In the genomic region with DNA sequence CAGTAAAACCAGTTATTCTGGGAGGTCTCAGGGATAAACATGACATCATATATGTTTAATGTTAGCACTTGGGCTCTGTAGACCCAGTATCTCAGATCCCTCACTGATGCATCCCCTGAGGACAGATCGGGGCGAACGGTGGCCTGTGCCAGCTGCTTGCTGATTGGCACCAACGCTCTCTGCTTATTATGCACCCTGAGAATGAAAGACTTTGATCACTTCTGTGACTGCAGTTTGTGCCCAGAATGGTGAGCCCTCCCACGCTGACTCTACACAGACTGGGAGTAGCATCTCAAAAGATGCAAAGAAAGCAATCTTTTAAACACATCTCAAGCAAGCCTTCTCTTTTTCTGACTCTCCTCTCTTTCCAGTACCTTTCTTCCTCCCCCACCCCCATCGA, we compare ENCODE assay signal across 24 mouse cellular contexts.
DNase-seq lines count a peak whose midpoint lies in the region; ATAC-seq and TF ChIP-seq lines count a peak whose summit lies in the region.
"Had no signal": no experiment of that assay in that cellular context is flagged by ENCODE, and none has a peak within 500 bp of the region (broad histone marks: within the 10 kb centered on the region; RNA-seq: fewer than 3 reads in every experiment).

No protein-coding gene starts in this region.

- TF ChIP-seq CTCF in midbrain, postnatal 0 days (IDR thresholded peaks at IDR 0.05), result no peak
- TF ChIP-seq CTCF in brain, embryonic 14.5 days (IDR thresholded peaks at IDR 0.05; ENCODE audit: borderline replicate concordance, extremely low read depth, insufficient read depth, insufficient read length), result no peak

- ATAC-seq in forebrain, embryonic 15.5 days (replicated peaks), result peak; percentile 53
- no peak for ATAC-seq in forebrain, embryonic 12.5 days (ENCODE audit: low FRiP score)
- ATAC-seq in midbrain, embryonic 13.5 days, result 0 out of 2 replicates have a peak, but pooled peaks have one; percentile 27
- no peak for ATAC-seq in midbrain, postnatal 0 days (ENCODE audit: low FRiP score)
- ATAC-seq in hindbrain, embryonic 16.5 days, result no peak; the same call in 1 of the 2 replicates
- ATAC-seq: lung, postnatal 0 days had no signal

- H3K4me2 ChIP-seq in forebrain, embryonic 15.5 days (replicated peaks), result peak overlapping the region; percentile 15; the same call in 1 of the 2 replicates
- no peak overlapping the region for H3K4me2 ChIP-seq in forebrain, embryonic 12.5 days
- no peak overlapping the region for H3K4me2 ChIP-seq in midbrain, embryonic 13.5 days (replicated peaks)
- no peak overlapping the region for H3K4me2 ChIP-seq in midbrain, postnatal 0 days (ENCODE audit: low read depth, low read length, poor library complexity, severe bottlenecking)
- no peak overlapping the region for H3K4me2 ChIP-seq in hindbrain, embryonic 16.5 days (ENCODE audit: low read length)
- H3K4me2 ChIP-seq: heart, embryonic 15.5 days; hindbrain, embryonic 13.5 days; limb, embryonic 15.5 days; liver, embryonic 15.5 days; neural tube, embryonic 15.5 days had no signal

- no peaks in the 10 kb centered on the region for H3K36me3 ChIP-seq in forebrain, embryonic 15.5 days
- H3K36me3 ChIP-seq in forebrain, embryonic 12.5 days (replicated peaks), result no peaks in the 10 kb centered on the region
- no peaks in the 10 kb centered on the region for H3K36me3 ChIP-seq in midbrain, embryonic 13.5 days
- no peaks in the 10 kb centered on the region for H3K36me3 ChIP-seq in midbrain, postnatal 0 days (ENCODE audit: insufficient read depth, low read length)
- H3K36me3 ChIP-seq in hindbrain, embryonic 16.5 days (ENCODE audit: control insufficient read depth, insufficient read depth, low read length), result no peaks in the 10 kb centered on the region
- H3K36me3 ChIP-seq: heart, embryonic 15.5 days; hindbrain, embryonic 13.5 days; limb, embryonic 15.5 days; liver, embryonic 15.5 days; midbrain, embryonic 10.5 days; neural tube, embryonic 15.5 days had no signal

- H3K4me3 ChIP-seq in forebrain, embryonic 15.5 days, result no peak overlapping the region
- H3K4me3 ChIP-seq in forebrain, embryonic 12.5 days (replicated peaks), result no peak overlapping the region
- H3K4me3 ChIP-seq in midbrain, embryonic 13.5 days (replicated peaks), result no peak overlapping the region
- no peak overlapping the region for H3K4me3 ChIP-seq in midbrain, postnatal 0 days (ENCODE audit: low read depth, low read length)
- no peak overlapping the region for H3K4me3 ChIP-seq in hindbrain, embryonic 16.5 days (ENCODE audit: low read length)
- H3K4me3 ChIP-seq: heart, embryonic 15.5 days; hindbrain, embryonic 13.5 days; limb, embryonic 15.5 days; liver, embryonic 15.5 days; midbrain, embryonic 10.5 days; neural tube, embryonic 15.5 days had no signal

- DNase-seq in midbrain, postnatal 0 days (ENCODE audit: low spot score), result no peak
- peak; percentile 65 for DNase-seq in CD4-positive helper T cell, adult 2 months (ENCODE audit: low read depth, low spot score)
- peak; percentile 82 for DNase-seq in brain, embryonic 14.5 days (ENCODE audit: low read depth)
- no peak for DNase-seq in cerebellum, adult 11-12 months
- DNase-seq: adrenal gland, postnatal 10 days; B cell, adult 2 months; cerebellum, adult 9-11 months; gastrocnemius, postnatal 36 days; heart, postnatal 36 days; kidney, adult 2 months; kidney, postnatal 14 days; left cerebral cortex, postnatal 4 days; thymus, postnatal 14 days had no signal

- H3K27ac ChIP-seq in forebrain, embryonic 15.5 days (replicated peaks), result peak overlapping the region; percentile 52
- H3K27ac ChIP-seq in forebrain, embryonic 12.5 days, result no peak overlapping the region
- no peak overlapping the region for H3K27ac ChIP-seq in midbrain, embryonic 13.5 days
- no peak overlapping the region for H3K27ac ChIP-seq in midbrain, postnatal 0 days (ENCODE audit: low read depth, low read length)
- H3K27ac ChIP-seq in hindbrain, embryonic 16.5 days (ENCODE audit: low read depth, low read length), result no peak overlapping the region
- H3K27ac ChIP-seq: heart, embryonic 15.5 days; hindbrain, embryonic 13.5 days; limb, embryonic 15.5 days; liver, embryonic 15.5 days; midbrain, embryonic 10.5 days; neural tube, embryonic 15.5 days had no signal

- H3K9ac ChIP-seq in forebrain, embryonic 15.5 days (replicated peaks), result no peak overlapping the region
- H3K9ac ChIP-seq in forebrain, embryonic 12.5 days, result no peak overlapping the region
- no peak overlapping the region for H3K9ac ChIP-seq in midbrain, embryonic 13.5 days (replicated peaks)
- no peak overlapping the region for H3K9ac ChIP-seq in midbrain, postnatal 0 days (replicated peaks; ENCODE audit: low read length, poor library complexity, severe bottlenecking)
- H3K9ac ChIP-seq in hindbrain, embryonic 16.5 days (ENCODE audit: low read depth, low read length), result no peak overlapping the region
- H3K9ac ChIP-seq: heart, embryonic 15.5 days; hindbrain, embryonic 13.5 days; limb, embryonic 15.5 days; liver, embryonic 15.5 days; neural tube, embryonic 15.5 days had no signal

- no peaks in the 10 kb centered on the region for H3K9me3 ChIP-seq in forebrain, embryonic 15.5 days
- no peaks in the 10 kb centered on the region for H3K9me3 ChIP-seq in forebrain, embryonic 12.5 days
- no peaks in the 10 kb centered on the region for H3K9me3 ChIP-seq in midbrain, embryonic 13.5 days
- H3K9me3 ChIP-seq in midbrain, postnatal 0 days (ENCODE audit: low read length), result no peaks in the 10 kb centered on the region
- H3K9me3 ChIP-seq in hindbrain, embryonic 16.5 days (ENCODE audit: control insufficient read depth, low read length), result no peaks in the 10 kb centered on the region
- H3K9me3 ChIP-seq: heart, embryonic 15.5 days; hindbrain, embryonic 13.5 days; limb, embryonic 15.5 days; liver, embryonic 15.5 days; midbrain, embryonic 10.5 days; neural tube, embryonic 15.5 days had no signal

- H3K27me3 ChIP-seq in forebrain, embryonic 15.5 days, result no peaks in the 10 kb centered on the region
- H3K27me3 ChIP-seq in forebrain, embryonic 12.5 days, result no peaks in the 10 kb centered on the region
- 0 out of 2 replicates have a peak, but pooled peaks cover 3% of the 10 kb centered on the region for H3K27me3 ChIP-seq in midbrain, embryonic 13.5 days
- H3K27me3 ChIP-seq in midbrain, postnatal 0 days (ENCODE audit: insufficient read depth, low read length), result no peaks in the 10 kb centered on the region
- no peaks in the 10 kb centered on the region for H3K27me3 ChIP-seq in hindbrain, embryonic 16.5 days (replicated peaks; ENCODE audit: control insufficient read depth, insufficient read depth, low read length)
- H3K27me3 ChIP-seq: heart, embryonic 15.5 days; hindbrain, embryonic 13.5 days; limb, embryonic 15.5 days; liver, embryonic 15.5 days; neural tube, embryonic 15.5 days had no signal

- TF ChIP-seq POLR2A in brain, embryonic 14.5 days (IDR thresholded peaks at IDR 0.05; ENCODE audit: borderline replicate concordance, extremely low read depth, insufficient read depth, insufficient read length, poor library complexity, severe bottlenecking), result no peak

- 34% methylated on average over 6 of the region's 6 CpGs for WGBS in forebrain, embryonic 15.5 days
- WGBS in forebrain, embryonic 12.5 days, result 73% methylated on average over 6 of the region's 6 CpGs
- WGBS in midbrain, embryonic 13.5 days, result 68% methylated on average over 6 of the region's 6 CpGs
- 31% methylated on average over 6 of the region's 6 CpGs for WGBS in midbrain, postnatal 0 days
- WGBS in hindbrain, embryonic 16.5 days, result 52% methylated on average over 6 of the region's 6 CpGs

- H3K4me1 ChIP-seq in forebrain, embryonic 15.5 days, result peaks cover 33% of the 10 kb centered on the region
- peaks cover 9% of the 10 kb centered on the region; the same call in 1 of the 2 replicates for H3K4me1 ChIP-seq in forebrain, embryonic 12.5 days
- H3K4me1 ChIP-seq in midbrain, embryonic 13.5 days (replicated peaks), result peaks cover 18% of the 10 kb centered on the region
- H3K4me1 ChIP-seq in midbrain, postnatal 0 days (ENCODE audit: insufficient read depth, low read length), result 0 out of 2 replicates have a peak, but pooled peaks cover 6% of the 10 kb centered on the region
- H3K4me1 ChIP-seq in hindbrain, embryonic 16.5 days (ENCODE audit: control insufficient read depth, insufficient read depth, low read depth, low read length), result peaks cover 4% of the 10 kb centered on the region; the same call in 1 of the 2 replicates
- H3K4me1 ChIP-seq: liver, embryonic 15.5 days had no signal

Comparison
In these comparisons a context has a peak if more than half of its experiments do, and no peak if none do; other contexts are left out.
1. ATAC-seq: peak in forebrain, embryonic 15.5 days (single experiment) and midbrain, embryonic 13.5 days (single experiment); none in forebrain, embryonic 12.5 days (single experiment), midbrain, postnatal 0 days (single experiment) and hindbrain, embryonic 16.5 days (single experiment).
2. DNase-seq: peak in CD4-positive helper T cell, adult 2 months (single experiment) and brain, embryonic 14.5 days (single experiment); none in midbrain, postnatal 0 days (single experiment) and cerebellum, adult 11-12 months (single experiment).